Mouse (Mus musculus) hindbrain, postnatal 0 days (tissue): ENCODE measurements around the gene Ptrh1. TPM values are rescaled to one million over a fixed set of nuclear protein-coding genes. Genes with fewer than 3 reads are reported as not detected.
A peak's percentile ranks its signal among the peaks of the same experiment; 100 is the strongest.

Experiments used
- ATAC-seq: fragments of 200-750 bp; cut with Nextera tagmentation; 2 replicates; pipeline ENCODE4 v1.8.0; 2017; ENCODE audit warnings: mild to moderate bottlenecking, moderate TSS enrichment, moderate library complexity
- DNase-seq: peaks from one replicate; pipeline ENCODE4 v3.0.0-alpha.2; 2015; ENCODE audit warnings: low spot score
- H3K27ac ChIP-seq: fragments of 300-500 bp; sonication (generic); 2 replicates; pipeline ENCODE4 v1.5.1; 2014; ENCODE audit warnings: mild to moderate bottlenecking
- H3K27me3 ChIP-seq: fragments of 300-500 bp; sonication (generic); 2 replicates; pipeline ENCODE4 v1.6.1; 2014; ENCODE audit warnings: low read length, mixed read lengths; ENCODE audit not compliant: insufficient read depth
- H3K36me3 ChIP-seq: fragments of 300-500 bp; sonication (generic); 2 replicates; pipeline ENCODE4 v1.6.1; 2014; ENCODE audit warnings: low read length, mixed read lengths; ENCODE audit not compliant: insufficient read depth
- H3K4me1 ChIP-seq: fragments of 300-500 bp; sonication (generic); 2 replicates; pipeline ENCODE4 v1.6.1; 2014; ENCODE audit warnings: antibody characterized with exemption, low read length, mixed read lengths; ENCODE audit not compliant: insufficient read depth
- H3K4me2 ChIP-seq: fragments of 300-500 bp; sonication (generic); 2 replicates; pipeline ENCODE4 v1.6.1; 2014; ENCODE audit warnings: low read depth, mild to moderate bottlenecking, low read length, moderate library complexity, mixed read lengths
- H3K4me3 ChIP-seq: fragments of 300-500 bp; sonication (generic); 2 replicates; pipeline ENCODE4 v1.5.1; 2014; ENCODE audit warnings: low read length
- H3K9ac ChIP-seq: fragments of 300-500 bp; sonication (generic); replicated peaks from 2 replicates; pipeline ENCODE4 v1.6.1; 2014; ENCODE audit warnings: mild to moderate bottlenecking, low read length, moderate library complexity, mixed read lengths
- H3K9me3 ChIP-seq: fragments of 300-500 bp; sonication (generic); 2 replicates; pipeline ENCODE4 v1.6.1; 2016; ENCODE audit warnings: low read length, mixed read lengths
- CTCF ChIP-seq: IDR thresholded peaks from 2 replicates; pipeline ENCODE4 v1.5.1; 2016; ENCODE audit warnings: antibody characterized with exemption, control low read depth, low read depth
- WGBS: fragments of 180-500 bp; shearing (Covaris S2); extraction: QIAGEN DNeasy Blood & Tissue Kit; methylation state at CpG from one replicate; pipeline ENCODE4 v1.1.7; 2014; 5-methylcytosine and 5-hydroxymethylcytosine counted together
- polyA plus RNA-seq: library from polyadenylated mRNA; unstranded; fragments of >200 nt; fragmentation: Nextera tagmentation; extraction: Ambion mirVana; gene quantifications from 2 replicates; pipeline ENCODE4 v1.2.1, GENCODE M21; 2015
- total RNA-seq: library from RNA; depleted of rRNA; stranded (reverse); fragments of >200 nt; gene quantifications from 2 replicates; pipeline ENCODE4 v1.2.3, GENCODE M21; 2014; rRNA removed

Gene Ptrh1
- total RNA-seq (0.75 and 2.9 TPM in 2 replicates), polyA plus RNA-seq (4.0 and 4.4 TPM in 2 replicates)

GRCm38 (mm10) chr2:32775359-32776074, at the start of gene Ptrh1, which contains the start of gene Ttc16:
Gene Ptrh1, plus strand, starts transcription at chr2:32775786.
Gene Ttc16, minus strand, starts transcription at chr2:32775633.
- peak; percentile 99 for ATAC-seq
- peak within 1 kb of the TSS; percentile 12; the same call in 1 of the 2 replicates for H3K27ac ChIP-seq

GRCm38 (mm10) chr2:32727435-32727834, 48.2 kb upstream of the Ptrh1 start:
- peak; percentile 95 for DNase-seq
- H3K36me3 ChIP-seq: no peaks in the 10 kb centered on the region
- H3K27me3 ChIP-seq: no peaks in the 10 kb centered on the region
- H3K9me3 ChIP-seq: no peaks in the 10 kb centered on the region
- H3K4me1 ChIP-seq: peaks cover 3% of the 10 kb centered on the region; the same call in 1 of the 2 replicates
- TF ChIP-seq CTCF: no peak
- ATAC-seq: peak; percentile 96
- peak overlapping the region; percentile 24 for H3K4me3 ChIP-seq
- WGBS: under 1% methylated on average over 16 of the region's 16 CpGs
- H3K27ac ChIP-seq: peak overlapping the region; percentile 36
- H3K4me2 ChIP-seq: peak overlapping the region; percentile 45
- no peak overlapping the region; the same call in 1 of the 2 replicates for H3K9ac ChIP-seq

More at GRCm38 (mm10) chr2:32775359-32776074, at the start of gene Ptrh1, which contains the start of gene Ttc16:
- TF ChIP-seq CTCF: no peak
- H3K9me3 ChIP-seq: no peaks in the 10 kb centered on the region
- peaks cover 11% of the 10 kb centered on the region; the same call in 1 of the 2 replicates for H3K4me1 ChIP-seq
- H3K4me3 ChIP-seq: peak within 1 kb of the TSS; percentile 48
- under 1% methylated on average over 46 of the region's 46 CpGs for WGBS
- peak within 1 kb of the TSS; percentile 77 for H3K4me2 ChIP-seq
- no peaks in the 10 kb centered on the region for H3K36me3 ChIP-seq
- no peaks in the 10 kb centered on the region for H3K27me3 ChIP-seq
- DNase-seq: peak; percentile 98
- H3K9ac ChIP-seq: peak within 1 kb of the TSS; percentile 18

GRCm38 (mm10) chr2:32728463-32728862, 47.1 kb upstream of the Ptrh1 start:
- Histone ChIP-seq H3K4me2 (peak overlapping the region; percentile 45), H3K4me1 (peaks cover 3% of the 10 kb centered on the region; the same call in 1 of the 2 replicates), H3K9me3 (no peaks in the 10 kb centered on the region), H3K27ac (no peak overlapping the region), H3K9ac (no peak overlapping the region), H3K27me3 (no peaks in the 10 kb centered on the region), H3K36me3 (no peaks in the 10 kb centered on the region), H3K4me3 (0 out of 2 replicates have a peak overlapping the region, but pooled peaks have one; percentile 24)
- no peak for TF ChIP-seq CTCF
- DNase-seq (no peak), ATAC-seq (no peak)
- 70% methylated on average over 7 of the region's 7 CpGs for WGBS

- WGBS: 79% methylated on average over 4 of the region's 4 CpGs
- Histone ChIP-seq H3K4me1 (peaks cover 3% of the 10 kb centered on the region; the same call in 1 of the 2 replicates), H3K9ac (no peak overlapping the region), H3K27me3 (no peaks in the 10 kb centered on the region), H3K27ac (no peak overlapping the region), H3K36me3 (no peaks in the 10 kb centered on the region), H3K9me3 (no peaks in the 10 kb centered on the region), H3K4me2 (no peak overlapping the region), H3K4me3 (no peak overlapping the region)
- ATAC-seq (no peak), DNase-seq (no peak)
- no peak for TF ChIP-seq CTCF
Measured at GRCm38 (mm10) chr2:32729547-32729946, 46.0 kb upstream of the Ptrh1 start.

- no peak overlapping the region for H3K4me2 ChIP-seq
- no peak overlapping the region for H3K27ac ChIP-seq
- no peak for ATAC-seq
Measured at GRCm38 (mm10) chr2:32730854-32731253, 44.7 kb upstream of the Ptrh1 start.

GRCm38 (mm10) chr2:32731911-32732310, 43.7 kb upstream of the Ptrh1 start:
- Histone ChIP-seq H3K36me3 (no peaks in the 10 kb centered on the region), H3K27me3 (no peaks in the 10 kb centered on the region), H3K4me1 (peaks cover 3% of the 10 kb centered on the region; the same call in 1 of the 2 replicates), H3K27ac (no peak overlapping the region), H3K9ac (no peak overlapping the region), H3K9me3 (no peaks in the 10 kb centered on the region), H3K4me3 (no peak overlapping the region), H3K4me2 (no peak overlapping the region)
- ATAC-seq (no peak), DNase-seq (no peak)
- no peak for TF ChIP-seq CTCF
- 70% methylated on average over 4 of the region's 4 CpGs for WGBS

More at GRCm38 (mm10) chr2:32730854-32731253, 44.7 kb upstream of the Ptrh1 start:
- Histone ChIP-seq H3K9me3 (no peaks in the 10 kb centered on the region), H3K4me3 (no peak overlapping the region), H3K9ac (no peak overlapping the region), H3K36me3 (no peaks in the 10 kb centered on the region), H3K27me3 (no peaks in the 10 kb centered on the region), H3K4me1 (peaks cover 3% of the 10 kb centered on the region; the same call in 1 of the 2 replicates)
- 54% methylated on average over 11 of the region's 11 CpGs for WGBS
- TF ChIP-seq CTCF: no peak
- DNase-seq: no peak
